Mouse (Mus musculus): ENCODE data around the gene Ccr5. TPM values are rescaled to one million over a fixed set of nuclear protein-coding genes. Genes with fewer than 3 reads are reported as not detected.

Ccr5 gene
- polyA plus RNA-seq (2017; shearing (Covaris generic)), result 6.8 TPM

GRCm38 (mm10) chr9:124121387-124122184 lies at the start of gene Ccr5:
Gene Ccr5, plus strand, starts transcription at chr9:124121543.

DNA sequence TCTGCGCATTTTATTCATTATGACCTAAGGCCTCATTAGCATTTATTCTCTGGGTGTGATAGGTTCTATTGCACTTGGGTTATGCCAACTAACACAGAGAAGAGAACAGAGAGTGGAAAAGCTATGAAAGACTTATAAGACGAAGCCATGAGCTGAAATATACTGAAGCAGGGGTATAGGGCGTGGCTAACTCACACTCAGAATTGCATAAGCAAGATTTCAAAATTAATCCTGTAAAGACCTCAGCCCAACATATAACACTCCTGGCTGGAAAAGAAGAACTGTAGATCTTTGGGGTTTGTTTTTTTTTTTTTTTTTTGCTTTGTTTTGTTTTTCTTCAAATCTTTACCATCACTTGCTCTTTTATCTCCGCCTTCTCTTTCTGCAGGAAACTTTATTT lies 19.6 kb upstream of the Ccr5 start, which contains the start of gene Ccr2:
Ccr2 (plus strand) TSS at position 228 of the 400 bp plus-strand sequence.

Other genes starting within 250 kb of the Ccr5 start
- gene Ccr1, start 152.9 kb upstream of the Ccr5 start, polyA plus RNA-seq (2017; shearing (Covaris generic)), result 0.31 TPM
- not detected for gene Ccr1l1, start 143.1 kb upstream of the Ccr5 start, polyA plus RNA-seq (2017; shearing (Covaris generic))
- 1.6 TPM for gene Ccr3, start 99.6 kb upstream of the Ccr5 start, polyA plus RNA-seq (2017; shearing (Covaris generic))
- 24.9 TPM for gene Ccr2, start 19.6 kb upstream of the Ccr5 start, polyA plus RNA-seq (2017; shearing (Covaris generic))
- gene 2010315B03Rik, start 191.2 kb downstream of the Ccr5 start, polyA plus RNA-seq (2017; shearing (Covaris generic)), result 29.6 TPM